Mouse (Mus musculus) bone marrow, adult 2 months (tissue): ENCODE data around the gene Hpse2.

Experiments
- CTCF ChIP-seq: fragments of 200-500 bp; IDR thresholded peaks from 2 replicates; pipeline ENCODE4 v1.5.1; 2011; ENCODE audit warnings: low read length, control low read depth; ENCODE audit not compliant: control insufficient read depth, insufficient read depth
- POLR2A ChIP-seq: fragments of 200-500 bp; IDR thresholded peaks from 2 replicates; pipeline ENCODE4 v1.6.1; 2011; ENCODE audit warnings: low read depth, mild to moderate bottlenecking, control low read depth, low read length, borderline replicate concordance; ENCODE audit not compliant: control insufficient read depth

DNA sequence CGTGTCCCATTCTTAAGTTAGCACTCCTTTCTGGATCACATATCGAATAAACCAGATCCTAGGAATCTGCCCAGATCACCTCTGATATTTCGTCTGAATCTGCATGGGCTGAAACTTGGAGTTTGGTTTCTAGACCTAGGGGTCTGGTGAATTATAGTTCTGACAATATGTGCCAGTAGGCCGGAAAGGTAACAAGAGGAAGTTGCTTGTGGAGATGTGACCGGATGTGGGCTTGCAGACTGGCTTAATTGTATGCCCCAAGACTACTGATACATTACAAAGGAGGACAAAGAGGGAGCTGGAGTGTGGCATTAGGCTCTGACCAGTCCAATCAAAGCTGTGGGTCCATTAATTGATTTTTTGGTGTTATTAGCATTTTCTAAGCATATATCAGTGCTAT lies 568.0 kb downstream of the Hpse2 start:
- no peak for TF ChIP-seq CTCF
- no peak for TF ChIP-seq POLR2A
